ENCODE assay signal across 20 mouse cellular contexts in genomic region chr11:49933811-49934210, GRCm38 (mm10). TPM values are rescaled to one million over a fixed set of nuclear protein-coding genes. Genes with fewer than 3 reads are reported as not detected.
A peak's percentile ranks its signal among the peaks of the same experiment; 100 is the strongest.
DNase-seq lines count a peak whose midpoint lies in the region; ATAC-seq and TF ChIP-seq lines count a peak whose summit lies in the region.
"Had no signal": no experiment of that assay in that cellular context is flagged by ENCODE, and none has a peak within 500 bp of the region (broad histone marks: within the 10 kb centered on the region; RNA-seq: fewer than 3 reads in every experiment).

No protein-coding gene starts in this region.

- no peak for DNase-seq in midbrain, embryonic 14.5 days
- DNase-seq in Patski (ENCODE audit: low read depth, low spot score): no peak
- peak; percentile 45 for DNase-seq in fibroblast of lung, adult 2 months (ENCODE audit: low read depth)
- no peak for DNase-seq in urinary bladder, postnatal 36 days (ENCODE audit: low spot score in 2 of 2)
- DNase-seq in kidney, adult 11 months: no peak
- no peak for DNase-seq in gastrocnemius, adult 18-20 months (ENCODE audit: low spot score)
- DNase-seq: adrenal gland, postnatal 36 days; kidney, postnatal 36 days; thymus, postnatal 14 days had no signal

- H3K9ac ChIP-seq in midbrain, embryonic 13.5 days (replicated peaks): no peak overlapping the region
- no peak overlapping the region for H3K9ac ChIP-seq in midbrain, embryonic 14.5 days (replicated peaks; ENCODE audit: low read length)
- H3K9ac ChIP-seq: forebrain, embryonic 12.5 days; intestine, embryonic 15.5 days; kidney, embryonic 15.5 days; limb, embryonic 15.5 days; liver, embryonic 15.5 days; lung, embryonic 15.5 days had no signal

- 0 out of 2 replicates have a peak overlapping the region, but pooled peaks have one; percentile 14 for H3K27ac ChIP-seq in midbrain, embryonic 13.5 days
- H3K27ac ChIP-seq in midbrain, embryonic 14.5 days (replicated peaks; ENCODE audit: low read depth, low read length): no peak overlapping the region
- H3K27ac ChIP-seq: forebrain, embryonic 12.5 days; intestine, embryonic 15.5 days; kidney, embryonic 15.5 days; limb, embryonic 15.5 days; liver, embryonic 15.5 days; lung, embryonic 15.5 days; macrophage had no signal

- H3K4me3 ChIP-seq in midbrain, embryonic 13.5 days (replicated peaks): no peak overlapping the region
- H3K4me3 ChIP-seq in midbrain, embryonic 14.5 days (replicated peaks; ENCODE audit: low read depth, low read length): no peak overlapping the region
- H3K4me3 ChIP-seq: forebrain, embryonic 12.5 days; intestine, embryonic 15.5 days; kidney, embryonic 15.5 days; limb, embryonic 15.5 days; liver, embryonic 15.5 days; lung, embryonic 15.5 days had no signal

- CTCF ChIA-PET in Patski (lab: Charles Lee): interaction anchor here (0.7 to 2.7 kb wide), 3 partner anchors 21 to 422 kb away, joined by 3 to 24 read pairs (median 4); no protein-coding TSS in a partner anchor

- WGBS in midbrain, embryonic 13.5 days: 81% methylated on average over 1 of the region's 1 CpGs
- 75% methylated on average over 1 of the region's 1 CpGs for WGBS in midbrain, embryonic 14.5 days

- in situ Hi-C loops in Patski (cut with MboI; ENCODE audit: low pct_unique_long_range_greater_than_20kb): no loop called here

- no peak for ATAC-seq in midbrain, embryonic 13.5 days
- no peak for ATAC-seq in midbrain, embryonic 14.5 days (ENCODE audit: low FRiP score, low TSS enrichment)
- peak; percentile 4 for ATAC-seq in Patski
- ATAC-seq: intestine, embryonic 15.5 days had no signal

- H3K4me1 ChIP-seq in midbrain, embryonic 13.5 days (replicated peaks): peaks cover 29% of the 10 kb centered on the region
- peaks cover 15% of the 10 kb centered on the region; the same call in 1 of the 2 replicates for H3K4me1 ChIP-seq in midbrain, embryonic 14.5 days (ENCODE audit: control insufficient read depth, insufficient read depth, low read length)
- H3K4me1 ChIP-seq: liver, embryonic 15.5 days had no signal

- POLR2A ChIA-PET in Patski (lab: Charles Lee): interaction anchor here (1.4 kb wide), 1 partner anchor 9 kb away, joined by 3 read pairs; no protein-coding TSS in a partner anchor

- no peaks in the 10 kb centered on the region for H3K27me3 ChIP-seq in midbrain, embryonic 13.5 days
- no peaks in the 10 kb centered on the region for H3K27me3 ChIP-seq in midbrain, embryonic 14.5 days (ENCODE audit: control insufficient read depth, insufficient read depth, low read length)
- H3K27me3 ChIP-seq in Patski: no peaks in the 10 kb centered on the region
- H3K27me3 ChIP-seq: forebrain, embryonic 12.5 days; intestine, embryonic 15.5 days; limb, embryonic 15.5 days; lung, embryonic 15.5 days had no signal

- H3K4me2 ChIP-seq in midbrain, embryonic 13.5 days (replicated peaks): no peak overlapping the region
- no peak overlapping the region for H3K4me2 ChIP-seq in midbrain, embryonic 14.5 days (ENCODE audit: low read length)
- H3K4me2 ChIP-seq: forebrain, embryonic 12.5 days; heart, embryonic 11.5 days; intestine, embryonic 15.5 days; kidney, embryonic 15.5 days; limb, embryonic 15.5 days; liver, embryonic 15.5 days; lung, embryonic 15.5 days had no signal

- no peaks in the 10 kb centered on the region for H3K9me3 ChIP-seq in midbrain, embryonic 13.5 days
- H3K9me3 ChIP-seq in midbrain, embryonic 14.5 days (ENCODE audit: control insufficient read depth, low read length): no peaks in the 10 kb centered on the region
- H3K9me3 ChIP-seq: forebrain, embryonic 12.5 days; intestine, embryonic 15.5 days; kidney, embryonic 15.5 days; limb, embryonic 15.5 days; liver, embryonic 15.5 days; lung, embryonic 15.5 days had no signal

- TF ChIP-seq CTCF in Patski (IDR thresholded peaks at IDR 0.05): no peak

- no peaks in the 10 kb centered on the region for H3K36me3 ChIP-seq in midbrain, embryonic 13.5 days
- H3K36me3 ChIP-seq in midbrain, embryonic 14.5 days (ENCODE audit: control insufficient read depth, insufficient read depth, low read length): no peaks in the 10 kb centered on the region
- H3K36me3 ChIP-seq: forebrain, embryonic 12.5 days; intestine, embryonic 15.5 days; kidney, embryonic 15.5 days; limb, embryonic 15.5 days; liver, embryonic 15.5 days; lung, embryonic 15.5 days had no signal

RNA-seq across cellular contexts. Expression of gene Rasgef1c, which starts 32.2 kb away (rescaled TPM):
- polyA plus RNA-seq in midbrain, embryonic 13.5 days (2015; fragmentation: Nextera tagmentation; extraction: Ambion mirVana): 8.2 and 9.5 TPM in 2 replicates
- 24.9 and 36.2 TPM in 2 replicates for polyA plus RNA-seq in midbrain, embryonic 14.5 days (2014; fragmentation: Nextera tagmentation; extraction: Ambion mirVana)
- polyA plus RNA-seq in Patski (2021): 0.77 TPM
- total RNA-seq in gastrocnemius, adult 18-20 months (2021): under 1 TPM; 0.14 to 0.33 TPM
- total RNA-seq: neutrophil, adult 5-6 weeks had no signal
- polyA plus RNA-seq: heart, postnatal 0 days; macrophage had no signal
